Mouse (Mus musculus) MEL (cell line): ENCODE measurements around the gene Klhl3. TPM values are rescaled to one million over a fixed set of nuclear protein-coding genes. Genes with fewer than 3 reads are reported as not detected.

ENCODE experiments used
- DNase-seq: peaks from one replicate; pipeline ENCODE4 v3.0.0; 2011; ENCODE audit warnings: low read depth, low spot score
- H3K27ac ChIP-seq: 2 replicates; pipeline ENCODE4 v1.5.1; 2012; ENCODE audit warnings: low read depth, mild to moderate bottlenecking, control low read depth, low read length, moderate library complexity; ENCODE audit not compliant: control insufficient read depth
- H3K27me3 ChIP-seq, 2 experiments: fragments of 150-350 bp in 1 of 2; sonication (generic) in 1 of 2; 2 replicates each; pipeline ENCODE4 v1.6.1; 2012; ENCODE audit warnings: low read length in 2 of 2, mild to moderate bottlenecking in 2 of 2, improper control_type of control experiment in 1 of 2, moderate library complexity in 1 of 2; ENCODE audit not compliant: insufficient read depth in 2 of 2, control insufficient read depth in 1 of 2
- H3K36me3 ChIP-seq, 2 experiments: 2 replicates each; pipeline ENCODE4 v1.6.1; 2012 to 2014; ENCODE audit warnings: low read length in 2 of 2, improper control_type of control experiment in 1 of 2, inconsistent platforms in 1 of 2, mild to moderate bottlenecking in 1 of 2; ENCODE audit not compliant: insufficient read depth in 2 of 2, control insufficient read depth in 1 of 2
- H3K4me1 ChIP-seq, 2 experiments: fragments of 150-350 bp in 1 of 2; sonication (generic) in 1 of 2; 2 replicates each; pipeline ENCODE4 v1.6.1; 2012; ENCODE audit warnings: low read length in 2 of 2, improper control_type of control experiment in 1 of 2, mild to moderate bottlenecking in 1 of 2; ENCODE audit not compliant: insufficient read depth in 2 of 2, control insufficient read depth in 1 of 2
- H3K4me3 ChIP-seq, 2 experiments: fragments of 150-350 bp in 1 of 2; sonication (generic) in 1 of 2; 2 replicates each; pipeline ENCODE4 v1.5.1; 2012; ENCODE audit warnings: low read depth in 2 of 2, low read length in 2 of 2, mild to moderate bottlenecking in 2 of 2, moderate library complexity in 2 of 2, control low read depth in 1 of 2, improper control_type of control experiment in 1 of 2; ENCODE audit not compliant: control insufficient read depth in 1 of 2, insufficient read depth in 1 of 2
- H3K79me2 ChIP-seq: 2 replicates; pipeline ENCODE4 v1.6.1; 2012; ENCODE audit warnings: mild to moderate bottlenecking, low read length, moderate library complexity; ENCODE audit not compliant: control insufficient read depth, poor library complexity, insufficient read depth
- H3K9ac ChIP-seq: 2 replicates; pipeline ENCODE4 v1.6.1; 2012; ENCODE audit warnings: low read depth, mild to moderate bottlenecking, control low read depth, low read length, moderate library complexity; ENCODE audit not compliant: control insufficient read depth, poor library complexity, severe bottlenecking
- H3K9me3 ChIP-seq: fragments of 150-350 bp; sonication (generic); replicated peaks from 2 replicates; pipeline ENCODE4 v1.6.1; 2012; ENCODE audit warnings: mild to moderate bottlenecking, low read length, improper control_type of control experiment, moderate library complexity; ENCODE audit not compliant: insufficient read depth
- BHLHE40 ChIP-seq: IDR thresholded peaks from 2 replicates; pipeline ENCODE4 v1.6.1; 2012; ENCODE audit warnings: low read depth, mild to moderate bottlenecking, inconsistent platforms, low read length, improper control_type of control experiment, borderline replicate concordance
- CTCF ChIP-seq, 3 experiments: IDR thresholded peaks in 2 of 3; conservative IDR thresholded peaks in 1 of 3; 2 replicates each; pipeline ENCODE4 v1.5.1; 2011 to 2012; ENCODE audit warnings: low read length in 3 of 3, low read depth in 2 of 3, mild to moderate bottlenecking in 2 of 3, improper control_type of control experiment in 1 of 3, inconsistent platforms in 1 of 3, mixed read lengths in 1 of 3, moderate library complexity in 1 of 3; ENCODE audit not compliant: control insufficient read depth in 1 of 3, insufficient read depth in 1 of 3, poor library complexity in 1 of 3, severe bottlenecking in 1 of 3
- ELF1 ChIP-seq: IDR thresholded peaks from 2 replicates; pipeline ENCODE4 v1.6.1; 2014; ENCODE audit warnings: low read depth, mild to moderate bottlenecking, inconsistent platforms, low read length, improper control_type of control experiment, moderate library complexity
- HCFC1 ChIP-seq: IDR thresholded peaks from 2 replicates; pipeline ENCODE4 v1.6.1; 2012; ENCODE audit warnings: low read depth, mild to moderate bottlenecking, inconsistent platforms, low read length, improper control_type of control experiment, moderate library complexity
- JUND ChIP-seq: IDR thresholded peaks from 2 replicates; pipeline ENCODE4 v1.6.1; 2011; ENCODE audit warnings: low read depth, mild to moderate bottlenecking, improper control_type of control experiment, low read length
- MAFK ChIP-seq: IDR thresholded peaks from 2 replicates; pipeline ENCODE4 v1.6.1; 2011; ENCODE audit warnings: low read depth, mild to moderate bottlenecking, low read length, improper control_type of control experiment, borderline replicate concordance
- MEF2A ChIP-seq: IDR thresholded peaks from 2 replicates; pipeline ENCODE4 v1.6.1; 2014; ENCODE audit warnings: low read depth, mild to moderate bottlenecking, inconsistent platforms, low read length, improper control_type of control experiment; ENCODE audit not compliant: poor library complexity, insufficient replicate concordance, severe bottlenecking; ENCODE audit errors: extremely low read depth
- MXI1 ChIP-seq: IDR thresholded peaks from 2 replicates; pipeline ENCODE4 v1.6.1; 2011; ENCODE audit warnings: mild to moderate bottlenecking, low read depth, low read length, improper control_type of control experiment
- MYC ChIP-seq: IDR thresholded peaks from 2 replicates; pipeline ENCODE4 v1.6.1; 2011; ENCODE audit warnings: low read depth, mild to moderate bottlenecking, low read length, improper control_type of control experiment, moderate library complexity
- NELFE ChIP-seq: IDR thresholded peaks from 2 replicates; pipeline ENCODE4 v1.6.1; 2011; ENCODE audit warnings: low read depth, low read length, improper control_type of control experiment
- NRF1 ChIP-seq: IDR thresholded peaks from 2 replicates; pipeline ENCODE4 v1.6.1; 2014; ENCODE audit warnings: low read depth, mild to moderate bottlenecking, inconsistent platforms, low read length, improper control_type of control experiment, moderate library complexity; ENCODE audit not compliant: poor library complexity, insufficient read depth, severe bottlenecking
- POLR2AphosphoS2 ChIP-seq: IDR thresholded peaks from 2 replicates; pipeline ENCODE4 v1.6.1; 2011; ENCODE audit warnings: low read length, improper control_type of control experiment
- POLR2AphosphoS5 ChIP-seq: IDR thresholded peaks from 2 replicates; pipeline ENCODE4 v1.6.1; 2012; ENCODE audit warnings: low read depth, borderline replicate concordance, mild to moderate bottlenecking, inconsistent platforms, low read length, moderate library complexity, mixed read lengths
- RAD21 ChIP-seq: IDR thresholded peaks from 2 replicates; pipeline ENCODE4 v1.6.1; 2011; ENCODE audit warnings: mild to moderate bottlenecking, low read depth, low read length, improper control_type of control experiment
- SMC3 ChIP-seq: IDR thresholded peaks from 2 replicates; pipeline ENCODE4 v1.6.1; 2011; ENCODE audit warnings: low read depth, low read length, improper control_type of control experiment
- TAL1 ChIP-seq: IDR thresholded peaks from 2 replicates; pipeline ENCODE4 v1.6.1; 2012; ENCODE audit warnings: mild to moderate bottlenecking, inconsistent platforms, low read length, moderate library complexity, mixed read lengths
- USF2 ChIP-seq, 2 experiments: IDR thresholded peaks; 2 replicates each; pipeline ENCODE4 v1.6.1; 2011 to 2012; ENCODE audit warnings: improper control_type of control experiment in 2 of 2, low read length in 2 of 2, borderline replicate concordance in 1 of 2, inconsistent platforms in 1 of 2, low read depth in 1 of 2, mild to moderate bottlenecking in 1 of 2; ENCODE audit not compliant: insufficient read depth in 1 of 2
- ZC3H11A ChIP-seq: IDR thresholded peaks from 2 replicates; pipeline ENCODE4 v1.6.1; 2012; ENCODE audit warnings: low read depth, mild to moderate bottlenecking, inconsistent platforms, low read length, improper control_type of control experiment
- ZKSCAN1 ChIP-seq: IDR thresholded peaks from 2 replicates; pipeline ENCODE4 v1.6.1; 2012; ENCODE audit warnings: low read depth, mild to moderate bottlenecking, inconsistent platforms, low read length, improper control_type of control experiment, moderate library complexity
- ZMIZ1 ChIP-seq: IDR thresholded peaks from 2 replicates; pipeline ENCODE4 v1.6.1; 2012; ENCODE audit warnings: low read depth, mild to moderate bottlenecking, inconsistent platforms, low read length, improper control_type of control experiment, moderate library complexity
- ZNF384 ChIP-seq: IDR thresholded peaks from 2 replicates; pipeline ENCODE4 v1.6.1; 2012; ENCODE audit warnings: low read depth, mild to moderate bottlenecking, inconsistent platforms, low read length, improper control_type of control experiment
- polyA plus RNA-seq, 2 experiments: library from polyadenylated mRNA; stranded (reverse) in 1 of 2; unstranded in 1 of 2; fragments of >175 nt in 1 of 2; fragments of >200 nt in 1 of 2; gene quantifications; 2 replicates each; pipeline versions ENCODE4 v1.2.1 to v1.2.4; 2012; ENCODE audit warnings: low replicate concordance in 2 of 2, low read depth in 1 of 2; ENCODE audit not compliant: insufficient read length in 2 of 2, insufficient read depth in 1 of 2, missing spikeins in 1 of 2
- total RNA-seq: library from RNA; depleted of rRNA; stranded (reverse); fragments of 300-350 nt; gene quantifications from 2 replicates; pipeline ENCODE4 v1.2.3, GENCODE M21; 2012

Gene Klhl3
- total and polyA plus RNA-seq, 3 experiments = 0.01 TPM; not detected in 2

DNA sequence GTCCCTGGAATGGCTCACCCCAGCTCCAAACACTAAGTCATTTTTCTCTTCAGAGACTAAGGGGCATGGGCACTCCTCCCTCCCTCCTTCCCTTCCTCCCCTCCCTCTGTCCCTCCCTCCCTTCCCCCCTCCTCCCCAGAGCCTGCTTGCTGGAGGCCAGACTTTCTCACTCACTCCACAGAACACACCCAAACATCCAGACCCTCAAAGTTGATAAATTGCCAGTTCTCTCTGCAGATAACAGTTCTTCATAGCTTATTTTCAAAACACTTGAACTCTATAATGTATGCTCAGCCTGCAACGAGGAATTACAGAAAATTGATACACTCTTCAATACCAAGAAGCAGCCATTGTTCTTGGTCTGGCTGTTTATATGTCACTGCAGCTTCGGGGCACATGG, 133.3 kb downstream of the Klhl3 start:
- Histone ChIP-seq H3K27me3 (no peaks in the 10 kb centered on the region), H3K27ac (no peak overlapping the region), H3K36me3 (no peaks in the 10 kb centered on the region), H3K79me2 (no peaks in the 10 kb centered on the region), H3K9ac (no peak overlapping the region), H3K4me1 (no peaks in the 10 kb centered on the region), H3K4me3 (no peak overlapping the region), H3K9me3 (no peaks in the 10 kb centered on the region)
- no peak for DNase-seq
- TF ChIP-seq ELF1 (no peak), MEF2A (no peak), HCFC1 (no peak), TAL1 (no peak), MXI1 (no peak), ZNF384 (no peak), JUND (no peak), MAFK (no peak), ZKSCAN1 (no peak), CTCF (IDR thresholded peaks at IDR 0.05 in 2 of 3, conservative IDR thresholded peaks at IDR 0.05 in 1 of 3; ENCODE audit: control insufficient read depth in 1 of 3, insufficient read depth in 1 of 3, low read depth in 2 of 3, low read length in 3 of 3, poor library complexity in 1 of 3, severe bottlenecking in 1 of 3) (no peak), POLR2AphosphoS5 (no peak), SMC3 (no peak), POLR2AphosphoS2 (no peak)

DNA sequence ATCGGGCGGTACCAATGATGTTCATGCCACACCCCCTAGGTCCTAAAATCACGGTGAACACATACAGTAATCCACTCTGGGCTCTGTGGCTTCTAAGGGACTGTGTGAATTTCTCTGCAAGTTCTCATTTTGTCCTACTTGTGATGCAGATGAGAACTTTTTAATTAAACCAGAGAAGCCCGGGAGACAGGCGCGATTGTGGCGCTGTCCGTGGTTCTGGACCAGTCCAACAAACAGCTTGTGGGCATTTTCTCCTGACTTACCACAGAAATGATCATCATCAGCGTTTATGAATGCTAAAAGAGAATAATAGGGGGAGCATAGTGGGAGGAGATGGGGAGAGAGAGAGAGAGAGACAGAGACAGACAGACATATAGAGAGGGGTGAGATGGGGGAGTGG, 134.5 kb downstream of the Klhl3 start:
- no peak for TF ChIP-seq POLR2AphosphoS5
- no peak for TF ChIP-seq JUND
- no peak for TF ChIP-seq ZC3H11A
- no peak for TF ChIP-seq SMC3
- TF ChIP-seq TAL1 = no peak
- no peak for TF ChIP-seq RAD21
- no peak for TF ChIP-seq NRF1
- no peak for TF ChIP-seq ZMIZ1
- TF ChIP-seq MAFK = no peak
- no peak for TF ChIP-seq ZKSCAN1
- TF ChIP-seq BHLHE40 = no peak
- TF ChIP-seq USF2 (IDR thresholded peaks at IDR 0.05; ENCODE audit: borderline replicate concordance in 1 of 2, insufficient read depth in 1 of 2, low read depth in 1 of 2, low read length in 2 of 2) = no peak
- TF ChIP-seq NELFE = no peak
- no peak for TF ChIP-seq CTCF (IDR thresholded peaks at IDR 0.05 in 2 of 3, conservative IDR thresholded peaks at IDR 0.05 in 1 of 3; ENCODE audit: control insufficient read depth in 1 of 3, insufficient read depth in 1 of 3, low read depth in 2 of 3, low read length in 3 of 3, poor library complexity in 1 of 3, severe bottlenecking in 1 of 3)
- no peak for TF ChIP-seq MYC
- Histone ChIP-seq H3K27me3 (no peaks in the 10 kb centered on the region), H3K4me3 (no peak overlapping the region), H3K9ac (no peak overlapping the region), H3K79me2 (no peaks in the 10 kb centered on the region), H3K4me1 (no peaks in the 10 kb centered on the region), H3K9me3 (no peaks in the 10 kb centered on the region), H3K27ac (no peak overlapping the region), H3K36me3 (no peaks in the 10 kb centered on the region)
- DNase-seq = peak; percentile 3
